22 mouse cellular contexts compared by ENCODE assay signal in genomic region chr11:90276561-90276960, GRCm38 (mm10). TPM values are rescaled to one million over a fixed set of nuclear protein-coding genes. Genes with fewer than 3 reads are reported as not detected.
DNase-seq lines count a peak whose midpoint lies in the region; ATAC-seq and TF ChIP-seq lines count a peak whose summit lies in the region.
"Had no signal": no experiment of that assay in that cellular context is flagged by ENCODE, and none has a peak within 500 bp of the region (broad histone marks: within the 10 kb centered on the region; RNA-seq: fewer than 3 reads in every experiment).

No protein-coding gene starts in this region.

- no peaks in the 10 kb centered on the region for H3K4me1 ChIP-seq in hindbrain, postnatal 0 days (ENCODE audit: insufficient read depth, low read length)
- H3K4me1 ChIP-seq in hindbrain, embryonic 12.5 days = no peaks in the 10 kb centered on the region
- peaks cover 5% of the 10 kb centered on the region; the same call in 1 of the 2 replicates for H3K4me1 ChIP-seq in cerebellum, adult 2 months (ENCODE audit: control insufficient read depth, insufficient read depth, low read length)
- H3K4me1 ChIP-seq: embryonic facial prominence, embryonic 12.5 days; forebrain, embryonic 15.5 days; limb, embryonic 12.5 days; liver, embryonic 12.5 days; midbrain, embryonic 15.5 days had no signal

- DNase-seq in hindbrain, postnatal 0 days (ENCODE audit: low spot score) = peak; percentile 33
- peak; percentile 25 to 36 for DNase-seq in cerebellum, adult 2 months
- DNase-seq in cerebellum, postnatal 25 days = peak; percentile 28 to 53
- peak; percentile 64 for DNase-seq in gastrocnemius, postnatal 25 days
- DNase-seq in heart, postnatal 4 days = no peak
- DNase-seq in lung, postnatal 25 days (ENCODE audit: low spot score) = no peak
- no peak for DNase-seq in thymus, postnatal 4 days
- DNase-seq: B cell, adult 2 months; heart, postnatal 36 days; kidney, adult 2 months; kidney, postnatal 25 days; lung, adult 2 months; lung, postnatal 36 days; right cerebral cortex, postnatal 4 days had no signal

- no peak overlapping the region for H3K27ac ChIP-seq in hindbrain, postnatal 0 days
- H3K27ac ChIP-seq in hindbrain, embryonic 12.5 days = no peak overlapping the region
- H3K27ac ChIP-seq in cerebellum, adult 2 months (ENCODE audit: insufficient read depth, low read length) = no peak overlapping the region
- H3K27ac ChIP-seq: embryonic facial prominence, embryonic 12.5 days; forebrain, embryonic 15.5 days; heart, embryonic 13.5 days; limb, embryonic 12.5 days; liver, embryonic 12.5 days; midbrain, embryonic 15.5 days had no signal

- WGBS in hindbrain, postnatal 0 days = 81% methylated on average over 12 of the region's 12 CpGs
- 93% methylated on average over 12 of the region's 12 CpGs for WGBS in hindbrain, embryonic 12.5 days
- WGBS in cerebellum, adult 2 months = 28% methylated on average over 12 of the region's 12 CpGs

- no peaks in the 10 kb centered on the region for H3K9me3 ChIP-seq in hindbrain, postnatal 0 days (ENCODE audit: low read length)
- no peaks in the 10 kb centered on the region for H3K9me3 ChIP-seq in hindbrain, embryonic 12.5 days (replicated peaks)
- H3K9me3 ChIP-seq: embryonic facial prominence, embryonic 12.5 days; forebrain, embryonic 15.5 days; heart, embryonic 13.5 days; limb, embryonic 12.5 days; liver, embryonic 12.5 days; midbrain, embryonic 15.5 days had no signal

- H3K4me2 ChIP-seq in hindbrain, postnatal 0 days (ENCODE audit: low read depth, low read length) = no peak overlapping the region
- H3K4me2 ChIP-seq in hindbrain, embryonic 12.5 days (replicated peaks) = no peak overlapping the region
- H3K4me2 ChIP-seq: embryonic facial prominence, embryonic 12.5 days; forebrain, embryonic 15.5 days; heart, embryonic 13.5 days; limb, embryonic 12.5 days; liver, embryonic 12.5 days; midbrain, embryonic 15.5 days had no signal

- H3K4me3 ChIP-seq in hindbrain, postnatal 0 days (ENCODE audit: low read length) = no peak overlapping the region
- no peak overlapping the region for H3K4me3 ChIP-seq in hindbrain, embryonic 12.5 days
- H3K4me3 ChIP-seq in cerebellum, adult 2 months (replicated peaks; ENCODE audit: insufficient read depth, low read depth, low read length) = no peak overlapping the region
- H3K4me3 ChIP-seq: embryonic facial prominence, embryonic 12.5 days; erythroblast, embryonic 14.5 days; forebrain, embryonic 15.5 days; heart, embryonic 13.5 days; limb, embryonic 12.5 days; liver, embryonic 12.5 days; midbrain, embryonic 15.5 days had no signal

- TF ChIP-seq POLR2A in cerebellum, adult 2 months (IDR thresholded peaks at IDR 0.05; ENCODE audit: borderline replicate concordance, insufficient read depth, low read length) = no peak

- no peak for TF ChIP-seq CTCF in hindbrain, postnatal 0 days (IDR thresholded peaks at IDR 0.05; ENCODE audit: low read depth)
- no peak for TF ChIP-seq CTCF in cerebellum, adult 2 months (IDR thresholded peaks at IDR 0.05; ENCODE audit: borderline replicate concordance, insufficient read depth, low read depth, low read length)

- no peak for ATAC-seq in hindbrain, postnatal 0 days
- ATAC-seq in hindbrain, embryonic 12.5 days (ENCODE audit: low FRiP score) = no peak
- ATAC-seq: forebrain, embryonic 15.5 days; liver, embryonic 12.5 days; midbrain, embryonic 15.5 days had no signal

- no peaks in the 10 kb centered on the region for H3K27me3 ChIP-seq in hindbrain, postnatal 0 days (ENCODE audit: insufficient read depth, low read length)
- no peaks in the 10 kb centered on the region for H3K27me3 ChIP-seq in hindbrain, embryonic 12.5 days
- no peaks in the 10 kb centered on the region for H3K27me3 ChIP-seq in cerebellum, adult 2 months (ENCODE audit: control insufficient read depth, insufficient read depth, low read length)
- H3K27me3 ChIP-seq: embryonic facial prominence, embryonic 12.5 days; forebrain, embryonic 15.5 days; heart, embryonic 13.5 days; limb, embryonic 12.5 days; liver, embryonic 12.5 days; midbrain, embryonic 15.5 days had no signal

- H3K9ac ChIP-seq in hindbrain, postnatal 0 days (replicated peaks; ENCODE audit: low read length) = no peak overlapping the region
- H3K9ac ChIP-seq in hindbrain, embryonic 12.5 days = no peak overlapping the region
- H3K9ac ChIP-seq: embryonic facial prominence, embryonic 12.5 days; forebrain, embryonic 15.5 days; heart, embryonic 13.5 days; limb, embryonic 12.5 days; liver, embryonic 12.5 days; midbrain, embryonic 15.5 days had no signal

- peaks cover 9% of the 10 kb centered on the region; the same call in 1 of the 2 replicates for H3K36me3 ChIP-seq in hindbrain, postnatal 0 days (ENCODE audit: insufficient read depth, low read length)
- H3K36me3 ChIP-seq in hindbrain, embryonic 12.5 days = peaks cover 16% of the 10 kb centered on the region

RNA-seq across cellular contexts. Expression of gene Mmd, which starts 27.3 kb away (rescaled TPM):
- 200 and 229 TPM in 2 replicates for total RNA-seq in hindbrain, postnatal 0 days (2014; rRNA removed)
- polyA plus RNA-seq in hindbrain, postnatal 0 days (2015; fragmentation: Nextera tagmentation; extraction: Ambion mirVana) = 97.2 and 101 TPM in 2 replicates
- 76.7 and 76.8 TPM in 2 replicates for polyA plus RNA-seq in hindbrain, embryonic 12.5 days (2016; fragmentation: Nextera tagmentation; extraction: Ambion mirVana)
- polyA plus RNA-seq in cerebellum, adult 2 months (2012; rRNA removed) = 27.3 and 28.4 TPM in 2 replicates
- 10 to 100 TPM in 1 of 2 experiments, 1 to 10 TPM in 1; 8.9 to 21.8 TPM for total RNA-seq in gastrocnemius, postnatal 25 days (2021)
- total RNA-seq in heart, postnatal 4 days (2021) = 10 to 100 TPM; 58.0 to 58.8 TPM

Comparison
In these comparisons a context has a peak if more than half of its experiments do, and no peak if none do; other contexts are left out.
1. DNase-seq: peak in hindbrain, postnatal 0 days (single experiment), cerebellum, adult 2 months (2 of 2), cerebellum, postnatal 25 days (2 of 2) and gastrocnemius, postnatal 25 days (single experiment); none in heart, postnatal 4 days (single experiment), lung, postnatal 25 days (single experiment) and thymus, postnatal 4 days (single experiment).